In genomic region chr10:60080171-60080570, GRCm38 (mm10) we compare ENCODE assay signal across 10 mouse cellular contexts. TPM values are rescaled to one million over a fixed set of nuclear protein-coding genes. Genes with fewer than 3 reads are reported as not detected.
DNase-seq lines count a peak whose midpoint lies in the region; ATAC-seq and TF ChIP-seq lines count a peak whose summit lies in the region.
"Had no signal": no experiment of that assay in that cellular context is flagged by ENCODE, and none has a peak within 500 bp of the region (broad histone marks: within the 10 kb centered on the region; RNA-seq: fewer than 3 reads in every experiment).

No protein-coding gene starts in this region.

- no peak overlapping the region for H3K4me2 ChIP-seq in midbrain, embryonic 16.5 days (ENCODE audit: low read length)
- H3K4me2 ChIP-seq in midbrain, embryonic 13.5 days (replicated peaks): no peak overlapping the region
- no peak overlapping the region for H3K4me2 ChIP-seq in heart, embryonic 11.5 days
- peak overlapping the region; percentile 29 for H3K4me2 ChIP-seq in liver, embryonic 14.5 days (ENCODE audit: low read depth)

- no peak for ATAC-seq in midbrain, embryonic 16.5 days
- ATAC-seq in midbrain, embryonic 13.5 days: no peak
- ATAC-seq in heart, embryonic 11.5 days (replicated peaks; ENCODE audit: insufficient number of reproducible peaks, low FRiP score, low TSS enrichment): peak; percentile 58
- peak; percentile 36; the same call in 1 of the 2 replicates for ATAC-seq in liver, embryonic 14.5 days (ENCODE audit: insufficient read depth)

- no peak overlapping the region for H3K9ac ChIP-seq in midbrain, embryonic 16.5 days (ENCODE audit: low read depth, low read length)
- no peak overlapping the region for H3K9ac ChIP-seq in midbrain, embryonic 13.5 days (replicated peaks)
- H3K9ac ChIP-seq in heart, embryonic 11.5 days (ENCODE audit: low read depth, low read length): no peak overlapping the region
- H3K9ac ChIP-seq in liver, embryonic 14.5 days (replicated peaks): peak overlapping the region; percentile 27

- peak overlapping the region; percentile 43 for H3K27ac ChIP-seq in midbrain, embryonic 16.5 days (ENCODE audit: low read length)
- H3K27ac ChIP-seq in midbrain, embryonic 13.5 days: no peak overlapping the region
- H3K27ac ChIP-seq in heart, embryonic 11.5 days (ENCODE audit: low read depth, low read length): no peak overlapping the region
- peak overlapping the region; percentile 84 for H3K27ac ChIP-seq in liver, embryonic 14.5 days

- peak; percentile 43 to 57 (median 50) for DNase-seq in liver, embryonic 14.5 days (ENCODE audit: low read depth in 3 of 3, low spot score in 3 of 3)
- peak; percentile 6 for DNase-seq in splenic B cell, adult 2 months (ENCODE audit: low read depth, low spot score)
- no peak for DNase-seq in right cerebral cortex, postnatal 10 days (ENCODE audit: low spot score in 2 of 2)
- DNase-seq in kidney, postnatal 14 days: no peak
- no peak for DNase-seq in left cerebral cortex, adult 18-20 months (ENCODE audit: low spot score in 2 of 2)

- peaks cover 15% of the 10 kb centered on the region for H3K4me1 ChIP-seq in midbrain, embryonic 16.5 days (ENCODE audit: control insufficient read depth, insufficient read depth, low read length)
- peaks cover 16% of the 10 kb centered on the region for H3K4me1 ChIP-seq in midbrain, embryonic 13.5 days (replicated peaks)
- peaks cover 47% of the 10 kb centered on the region for H3K4me1 ChIP-seq in heart, embryonic 11.5 days (ENCODE audit: control insufficient read depth, insufficient read depth, low read length)
- peaks cover 38 to 61% of the 10 kb centered on the region in 2 experiments for H3K4me1 ChIP-seq in liver, embryonic 14.5 days (replicated peaks; ENCODE audit: control insufficient read depth in 2 of 2, insufficient read depth in 2 of 2, low read length in 1 of 2)

- H3K36me3 ChIP-seq in midbrain, embryonic 16.5 days (ENCODE audit: control insufficient read depth, insufficient read depth, low read length): no peaks in the 10 kb centered on the region
- H3K36me3 ChIP-seq in midbrain, embryonic 13.5 days: no peaks in the 10 kb centered on the region
- no peaks in the 10 kb centered on the region for H3K36me3 ChIP-seq in heart, embryonic 11.5 days (ENCODE audit: control insufficient read depth, insufficient read depth, low read length)
- no peaks in the 10 kb centered on the region for H3K36me3 ChIP-seq in liver, embryonic 14.5 days (replicated peaks; ENCODE audit: control insufficient read depth, insufficient read depth, low read depth)
- H3K36me3 ChIP-seq in splenic B cell, adult 2 months (ENCODE audit: control insufficient read depth, insufficient read depth, low read length, poor library complexity, severe bottlenecking): no peaks in the 10 kb centered on the region

- no peak overlapping the region for H3K4me3 ChIP-seq in midbrain, embryonic 16.5 days (ENCODE audit: low read depth, low read length)
- H3K4me3 ChIP-seq in midbrain, embryonic 13.5 days (replicated peaks): no peak overlapping the region
- H3K4me3 ChIP-seq in heart, embryonic 11.5 days (ENCODE audit: low read depth, low read length): no peak overlapping the region
- no peak overlapping the region for H3K4me3 ChIP-seq in liver, embryonic 14.5 days (ENCODE audit: insufficient read depth in 1 of 2, low read depth in 2 of 2, low read length in 2 of 2)

- H3K9me3 ChIP-seq in midbrain, embryonic 16.5 days (replicated peaks; ENCODE audit: control insufficient read depth, low read length, poor library complexity, severe bottlenecking): no peaks in the 10 kb centered on the region
- H3K9me3 ChIP-seq in midbrain, embryonic 13.5 days: no peaks in the 10 kb centered on the region
- no peaks in the 10 kb centered on the region for H3K9me3 ChIP-seq in heart, embryonic 11.5 days (replicated peaks; ENCODE audit: control insufficient read depth, low read length)
- no peaks in the 10 kb centered on the region for H3K9me3 ChIP-seq in liver, embryonic 14.5 days (ENCODE audit: control insufficient read depth, low read length)

- no peaks in the 10 kb centered on the region for H3K27me3 ChIP-seq in midbrain, embryonic 16.5 days (ENCODE audit: control insufficient read depth, insufficient read depth, low read depth, low read length)
- no peaks in the 10 kb centered on the region for H3K27me3 ChIP-seq in midbrain, embryonic 13.5 days
- peaks cover 43% of the 10 kb centered on the region for H3K27me3 ChIP-seq in heart, embryonic 11.5 days (ENCODE audit: control insufficient read depth, insufficient read depth, low read length)
- H3K27me3 ChIP-seq in liver, embryonic 14.5 days (ENCODE audit: control insufficient read depth, insufficient read depth, low read length): no peaks in the 10 kb centered on the region
- H3K27me3 ChIP-seq in splenic B cell, adult 2 months (ENCODE audit: control insufficient read depth, insufficient read depth, low read length, poor library complexity, severe bottlenecking): no peaks in the 10 kb centered on the region
- H3K27me3 ChIP-seq: Patski had no signal

- TF ChIP-seq EP300 in liver, embryonic 14.5 days (IDR thresholded peaks at IDR 0.05; ENCODE audit: low read depth): no peak

- WGBS in midbrain, embryonic 16.5 days: 63% methylated on average over 3 of the region's 3 CpGs
- WGBS in midbrain, embryonic 13.5 days: 78% methylated on average over 3 of the region's 3 CpGs
- 65% methylated on average over 3 of the region's 3 CpGs for WGBS in heart, embryonic 11.5 days (ENCODE audit: insufficient replicate concordance)
- WGBS in liver, embryonic 14.5 days (ENCODE audit: insufficient replicate concordance): 34% methylated on average over 3 of the region's 3 CpGs

- no peak for TF ChIP-seq CTCF in liver, embryonic 14.5 days (IDR thresholded peaks at IDR 0.05; ENCODE audit: low read depth)

RNA-seq across cellular contexts. Expression of gene Spock2, which starts 25.8 kb away (rescaled TPM):
- polyA plus RNA-seq in midbrain, embryonic 16.5 days (2015; fragmentation: Nextera tagmentation; extraction: Ambion mirVana): 115 and 129 TPM in 2 replicates
- polyA plus RNA-seq in midbrain, embryonic 13.5 days (2015; fragmentation: Nextera tagmentation; extraction: Ambion mirVana): 51.8 TPM in 2 replicates
- polyA plus RNA-seq in heart, embryonic 11.5 days (2014; fragmentation: Nextera tagmentation; extraction: Ambion mirVana): 1.2 and 1.3 TPM in 2 replicates
- polyA plus RNA-seq in liver, embryonic 14.5 days (2012; rRNA removed): 0.04 and 0.12 TPM in 2 replicates
- polyA plus RNA-seq in liver, embryonic 14.5 days (2014; fragmentation: Nextera tagmentation; extraction: Ambion mirVana): 0.04 and 0.06 TPM in 2 replicates
- total RNA-seq in left cerebral cortex, adult 18-20 months (2021): 100 to 1,000 TPM; 536 to 539 TPM
- total RNA-seq: granulocyte monocyte progenitor cell, adult 5-6 weeks had no signal

Comparison
In these comparisons a context has a peak if more than half of its experiments do, and no peak if none do; other contexts are left out.
1. H3K27ac ChIP-seq: peak in midbrain, embryonic 16.5 days (single experiment) and liver, embryonic 14.5 days (single experiment); none in midbrain, embryonic 13.5 days (single experiment) and heart, embryonic 11.5 days (single experiment).
2. ATAC-seq: peak in heart, embryonic 11.5 days (single experiment) and liver, embryonic 14.5 days (single experiment); none in midbrain, embryonic 16.5 days (single experiment) and midbrain, embryonic 13.5 days (single experiment).
3. DNase-seq: peak in liver, embryonic 14.5 days (3 of 3) and splenic B cell, adult 2 months (single experiment); none in right cerebral cortex, postnatal 10 days (0 of 2), kidney, postnatal 14 days (single experiment) and left cerebral cortex, adult 18-20 months (0 of 2).
4. RNA of gene Spock2, which starts 25.8 kb away (polyA plus RNA-seq): 115 to 129 TPM in midbrain, embryonic 16.5 days and 51.8 TPM in midbrain, embryonic 13.5 days; 1.2 to 1.3 TPM in heart, embryonic 11.5 days and 0.04 to 0.12 TPM in liver, embryonic 14.5 days; every median in the first group is over 10 times any median in the second.